Mouse (Mus musculus): Measurements from ENCODE around the gene Dctd. TPM values are rescaled to one million over a fixed set of nuclear protein-coding genes. Genes with fewer than 3 reads are reported as not detected.

Gene Dctd
- total and polyA plus RNA-seq, 2 experiments from 2014 or later: 12.9 to 14.2 TPM

GRCm38 (mm10) chr8:48133321-48133720 is 34.4 kb downstream of the Dctd start:
- H3K4me1 ChIP-seq (ENCODE audit: insufficient read depth, low read length): no peaks in the 10 kb centered on the region; the same call in 1 of the 2 replicates
- no peaks in the 10 kb centered on the region for H3K36me3 ChIP-seq (ENCODE audit: insufficient read depth, low read length)
- H3K27me3 ChIP-seq (ENCODE audit: insufficient read depth, low read length): no peaks in the 10 kb centered on the region
- 90% methylated on average over 5 of the region's 5 CpGs for WGBS
- H3K4me2 ChIP-seq (ENCODE audit: low read depth, low read length, poor library complexity, severe bottlenecking): no peak overlapping the region
- no peak for TF ChIP-seq CTCF (IDR thresholded peaks at IDR 0.05)
- DNase-seq (ENCODE audit: low spot score): no peak
- ATAC-seq (ENCODE audit: low FRiP score): no peak
- H3K9me3 ChIP-seq (ENCODE audit: low read length): no peaks in the 10 kb centered on the region
- H3K27ac ChIP-seq (ENCODE audit: low read depth, low read length): no peak overlapping the region
- no peak overlapping the region for H3K4me3 ChIP-seq (ENCODE audit: low read depth, low read length)
- H3K9ac ChIP-seq (replicated peaks; ENCODE audit: low read length, poor library complexity, severe bottlenecking): no peak overlapping the region

- 46% methylated on average over 30 of the region's 30 CpGs for WGBS
- TF ChIP-seq CTCF (IDR thresholded peaks at IDR 0.05): no peak
- ATAC-seq (ENCODE audit: low FRiP score): no peak
- peak; percentile 30 for DNase-seq (ENCODE audit: low spot score)
- Histone ChIP-seq H3K4me1 (ENCODE audit: insufficient read depth, low read length) (no peaks in the 10 kb centered on the region; the same call in 1 of the 2 replicates), H3K36me3 (ENCODE audit: insufficient read depth, low read length) (peaks cover 3% of the 10 kb centered on the region; the same call in 1 of the 2 replicates), H3K27me3 (ENCODE audit: insufficient read depth, low read length) (no peaks in the 10 kb centered on the region), H3K9me3 (ENCODE audit: low read length) (no peaks in the 10 kb centered on the region), H3K9ac (replicated peaks; ENCODE audit: low read length, poor library complexity, severe bottlenecking) (no peak overlapping the region), H3K4me3 (ENCODE audit: low read depth, low read length) (peak overlapping the region; percentile 17; the same call in 1 of the 2 replicates), H3K27ac (ENCODE audit: low read depth, low read length) (no peak overlapping the region), H3K4me2 (ENCODE audit: low read depth, low read length, poor library complexity, severe bottlenecking) (peak overlapping the region; percentile 33; the same call in 1 of the 2 replicates)
These were observed 38.1 kb downstream of the Dctd start for GRCm38 (mm10) chr8:48136804-48137650.

GRCm38 (mm10) chr8:48137651-48137937 is 38.7 kb downstream of the Dctd start:
- Histone ChIP-seq H3K27ac (ENCODE audit: low read depth, low read length) (no peak overlapping the region), H3K9ac (replicated peaks; ENCODE audit: low read length, poor library complexity, severe bottlenecking) (no peak overlapping the region; the same call in 1 of the 2 replicates), H3K4me1 (ENCODE audit: insufficient read depth, low read length) (no peaks in the 10 kb centered on the region; the same call in 1 of the 2 replicates), H3K9me3 (ENCODE audit: low read length) (no peaks in the 10 kb centered on the region), H3K27me3 (ENCODE audit: insufficient read depth, low read length) (no peaks in the 10 kb centered on the region), H3K36me3 (ENCODE audit: insufficient read depth, low read length) (peaks cover 3% of the 10 kb centered on the region; the same call in 1 of the 2 replicates), H3K4me3 (ENCODE audit: low read depth, low read length) (peak overlapping the region; percentile 17; the same call in 1 of the 2 replicates), H3K4me2 (ENCODE audit: low read depth, low read length, poor library complexity, severe bottlenecking) (peak overlapping the region; percentile 33; the same call in 1 of the 2 replicates)
- DNase-seq (ENCODE audit: low spot score): no peak
- no peak for TF ChIP-seq CTCF (IDR thresholded peaks at IDR 0.05)
- no peak for ATAC-seq (ENCODE audit: low FRiP score)
- 37% methylated on average over 3 of the region's 3 CpGs for WGBS

- Histone ChIP-seq H3K4me1 (ENCODE audit: insufficient read depth, low read length) (no peaks in the 10 kb centered on the region; the same call in 1 of the 2 replicates), H3K9ac (replicated peaks; ENCODE audit: low read length, poor library complexity, severe bottlenecking) (no peak overlapping the region), H3K36me3 (ENCODE audit: insufficient read depth, low read length) (peaks cover 3% of the 10 kb centered on the region; the same call in 1 of the 2 replicates), H3K27ac (ENCODE audit: low read depth, low read length) (no peak overlapping the region), H3K27me3 (ENCODE audit: insufficient read depth, low read length) (no peaks in the 10 kb centered on the region), H3K4me3 (ENCODE audit: low read depth, low read length) (no peak overlapping the region), H3K9me3 (ENCODE audit: low read length) (no peaks in the 10 kb centered on the region), H3K4me2 (ENCODE audit: low read depth, low read length, poor library complexity, severe bottlenecking) (no peak overlapping the region)
- TF ChIP-seq CTCF (IDR thresholded peaks at IDR 0.05): no peak
- WGBS: 88% methylated on average over 5 of the region's 5 CpGs
- no peak for ATAC-seq (ENCODE audit: low FRiP score)
- peak; percentile 5 for DNase-seq (ENCODE audit: low spot score)
These were observed 42.1 kb downstream of the Dctd start for GRCm38 (mm10) chr8:48141023-48141422.

GRCm38 (mm10) chr8:48145766-48146165 is 46.9 kb downstream of the Dctd start:
- no peak for TF ChIP-seq CTCF (IDR thresholded peaks at IDR 0.05)
- WGBS: 87% methylated on average over 5 of the region's 5 CpGs
- ATAC-seq (ENCODE audit: low FRiP score) (no peak), DNase-seq (ENCODE audit: low spot score) (no peak)
- Histone ChIP-seq H3K9me3 (ENCODE audit: low read length) (no peaks in the 10 kb centered on the region), H3K4me2 (ENCODE audit: low read depth, low read length, poor library complexity, severe bottlenecking) (no peak overlapping the region), H3K27me3 (ENCODE audit: insufficient read depth, low read length) (no peaks in the 10 kb centered on the region), H3K9ac (replicated peaks; ENCODE audit: low read length, poor library complexity, severe bottlenecking) (no peak overlapping the region), H3K27ac (ENCODE audit: low read depth, low read length) (no peak overlapping the region), H3K36me3 (ENCODE audit: insufficient read depth, low read length) (peaks cover under 1% of the 10 kb centered on the region; the same call in 1 of the 2 replicates), H3K4me1 (ENCODE audit: insufficient read depth, low read length) (no peaks in the 10 kb centered on the region), H3K4me3 (ENCODE audit: low read depth, low read length) (no peak overlapping the region)

- no peak overlapping the region for H3K27ac ChIP-seq (ENCODE audit: low read depth, low read length)
- H3K9ac ChIP-seq (replicated peaks; ENCODE audit: low read length, poor library complexity, severe bottlenecking): no peak overlapping the region
- TF ChIP-seq CTCF (IDR thresholded peaks at IDR 0.05): no peak
- DNase-seq (ENCODE audit: low spot score) (no peak), ATAC-seq (ENCODE audit: low FRiP score) (no peak)
- no peak overlapping the region for H3K4me3 ChIP-seq (ENCODE audit: low read depth, low read length)
- H3K4me1 ChIP-seq (ENCODE audit: insufficient read depth, low read length): no peaks in the 10 kb centered on the region
- no peaks in the 10 kb centered on the region for H3K9me3 ChIP-seq (ENCODE audit: low read length)
- 92% methylated on average over 10 of the region's 10 CpGs for WGBS
- no peaks in the 10 kb centered on the region for H3K27me3 ChIP-seq (ENCODE audit: insufficient read depth, low read length)
- H3K4me2 ChIP-seq (ENCODE audit: low read depth, low read length, poor library complexity, severe bottlenecking): no peak overlapping the region
- H3K36me3 ChIP-seq (ENCODE audit: insufficient read depth, low read length): no peaks in the 10 kb centered on the region
These were observed 47.6 kb downstream of the Dctd start for GRCm38 (mm10) chr8:48146449-48146848.
